Mouse (Mus musculus): ENCODE data around the gene Ets1.
A peak's percentile ranks its signal among the peaks of the same experiment; 100 is the strongest.

The Ets1 gene

GRCm38 (mm10) chr9:32712383-32712910 is 76.4 kb downstream of the Ets1 start:
- no peak for ATAC-seq (ENCODE audit: low TSS enrichment)

GRCm38 (mm10) chr9:32713106-32713505 is 77.1 kb downstream of the Ets1 start:
- no peak for ATAC-seq (ENCODE audit: low TSS enrichment)

- ATAC-seq (ENCODE audit: low TSS enrichment): no peak
Measured at GRCm38 (mm10) chr9:32713790-32714189, 77.8 kb downstream of the Ets1 start.

- no peak for ATAC-seq (ENCODE audit: low TSS enrichment)
Measured at GRCm38 (mm10) chr9:32714487-32714886, 78.5 kb downstream of the Ets1 start.

GRCm38 (mm10) chr9:32715806-32716466 is 79.9 kb downstream of the Ets1 start:
- peak; percentile 36; the same call in 1 of the 2 replicates for ATAC-seq (ENCODE audit: low TSS enrichment)

- no peak for ATAC-seq (ENCODE audit: low TSS enrichment)
Measured at GRCm38 (mm10) chr9:32717268-32717920, 81.4 kb downstream of the Ets1 start.

GRCm38 (mm10) chr9:32717931-32718820 is 82.2 kb downstream of the Ets1 start:
- ATAC-seq (ENCODE audit: low TSS enrichment): no peak

GRCm38 (mm10) chr9:32718868-32719267 is 82.8 kb downstream of the Ets1 start:
- ATAC-seq (ENCODE audit: low TSS enrichment): no peak

GRCm38 (mm10) chr9:32719941-32720263 is 83.9 kb downstream of the Ets1 start:
- ATAC-seq (ENCODE audit: low TSS enrichment): no peak

- ATAC-seq (ENCODE audit: low TSS enrichment): no peak
Measured at GRCm38 (mm10) chr9:32720264-32721031, 84.4 kb downstream of the Ets1 start.

- no peak for ATAC-seq (ENCODE audit: low TSS enrichment)
Measured at GRCm38 (mm10) chr9:32721081-32721480, 85.1 kb downstream of the Ets1 start.

- ATAC-seq (ENCODE audit: low TSS enrichment): no peak
Measured at GRCm38 (mm10) chr9:32722205-32722604, 86.2 kb downstream of the Ets1 start.

GRCm38 (mm10) chr9:32722969-32723368 is 86.9 kb downstream of the Ets1 start:
- ATAC-seq (ENCODE audit: low TSS enrichment): no peak

- ATAC-seq (ENCODE audit: low TSS enrichment): no peak
Measured at GRCm38 (mm10) chr9:32724131-32724825, 88.3 kb downstream of the Ets1 start.

- no peak for ATAC-seq (ENCODE audit: low TSS enrichment)
Measured at GRCm38 (mm10) chr9:32725902-32726301, 89.9 kb downstream of the Ets1 start.

- ATAC-seq (ENCODE audit: low TSS enrichment): no peak
Measured at GRCm38 (mm10) chr9:32726595-32726994, 90.6 kb downstream of the Ets1 start.

GRCm38 (mm10) chr9:32727058-32727457 is 91.0 kb downstream of the Ets1 start:
- no peak for ATAC-seq (ENCODE audit: low TSS enrichment)

- ATAC-seq (ENCODE audit: low TSS enrichment): no peak
Measured at GRCm38 (mm10) chr9:32728306-32728705, 92.3 kb downstream of the Ets1 start.

GRCm38 (mm10) chr9:32728806-32729205 is 92.8 kb downstream of the Ets1 start:
- ATAC-seq (ENCODE audit: low TSS enrichment): no peak

- no peak for ATAC-seq (ENCODE audit: low TSS enrichment)
Measured at GRCm38 (mm10) chr9:32729207-32729606, 93.2 kb downstream of the Ets1 start.
